Mouse (Mus musculus) mouse embryonic stem cell (cell line): ENCODE data around the gene Pex10.

Experiments used
- in situ Hi-C, 2 experiments: fragments of 300-500 bp; cut with MboI; formaldehyde crosslinking; loops; 1 replicate in 1 of 2; 3 replicates in 1 of 2; pipeline ENCODE4 v1.14.3; 2019 to 2020; ENCODE audit warnings: low sequenced_read_pairs in 2 of 2, low pct_unique_long_range_greater_than_20kb in 1 of 2, mixed read lengths in 1 of 2; ENCODE audit not compliant: unreplicated experiment in 1 of 2

Pex10 gene

GRCm38 (mm10) chr4:155066834-155067522 is at the start of gene Pex10:
TSS of gene Pex10 (plus strand) at chr4:155067016.
- in situ Hi-C loops, result loop anchor here (5.0 to 10.0 kb wide), 3 partner anchors 122 to 182 kb away; no protein-coding TSS in a partner anchor

- in situ Hi-C loops, result no loop called here
Observed at GRCm38 (mm10) chr4:155017253-155017878, 49.5 kb upstream of the Pex10 start.

- in situ Hi-C loops, result no loop called here
Observed at GRCm38 (mm10) chr4:155018066-155018465, 48.8 kb upstream of the Pex10 start.

GRCm38 (mm10) chr4:155018601-155019335 is 48.0 kb upstream of the Pex10 start:
- in situ Hi-C loops, result no loop called here

DNA sequence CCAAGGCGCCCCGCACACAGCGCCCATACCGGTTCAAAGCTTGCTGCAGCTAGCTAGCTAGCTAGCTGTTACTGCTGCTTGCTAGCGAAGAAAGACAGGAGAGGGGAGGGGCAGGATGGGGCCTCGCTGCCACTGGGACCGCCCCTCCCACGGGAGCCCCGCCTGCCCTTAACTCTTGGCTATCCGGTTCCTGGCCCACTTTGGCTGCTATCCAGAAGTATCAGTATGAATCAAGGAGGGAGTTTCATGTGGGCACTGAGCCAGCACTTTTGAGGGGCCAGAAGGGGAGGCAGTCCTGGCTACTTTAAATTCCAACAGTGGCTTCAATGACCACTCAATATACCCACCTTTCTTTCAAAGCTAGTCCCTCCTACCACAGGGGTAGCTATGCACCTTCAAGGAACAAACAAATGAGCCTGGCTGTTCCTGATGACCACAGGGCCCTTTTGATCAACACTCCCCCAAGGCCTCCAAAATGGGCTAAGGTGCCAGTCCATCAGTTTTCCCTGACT is 47.4 kb upstream of the Pex10 start:
- in situ Hi-C loops, result no loop called here

DNA sequence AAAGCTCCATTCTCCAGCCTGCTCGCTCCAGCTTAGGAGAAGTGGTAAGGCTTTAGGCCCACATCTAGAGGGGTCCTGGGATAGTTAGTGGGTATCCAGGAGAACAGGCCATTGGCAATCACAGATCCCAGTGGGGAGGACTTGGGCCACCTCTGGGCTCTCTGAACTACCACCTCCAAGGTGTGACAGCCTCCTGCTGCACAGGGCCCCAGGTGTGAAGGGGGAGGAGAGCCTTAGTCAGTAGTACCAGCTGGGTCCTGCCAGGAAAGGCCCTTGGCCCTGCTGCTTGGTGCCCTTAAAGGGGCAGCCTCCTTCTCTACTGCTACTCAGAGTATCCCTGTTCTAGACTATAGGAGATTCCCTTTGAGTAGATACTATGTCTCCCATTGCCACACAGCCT is 46.7 kb upstream of the Pex10 start:
- in situ Hi-C loops, result no loop called here

- in situ Hi-C loops, result no loop called here
Observed at GRCm38 (mm10) chr4:155020813-155021212, 46.0 kb upstream of the Pex10 start.

GRCm38 (mm10) chr4:155022228-155022855 is 44.5 kb upstream of the Pex10 start:
- in situ Hi-C loops, result no loop called here

- in situ Hi-C loops, result loop anchor here in 1 of 2 experiments (25.0 kb wide), 1 partner anchor 387 kb away; the partner anchor contains the start of gene Prdm16
Observed at GRCm38 (mm10) chr4:155024170-155025010, 42.4 kb upstream of the Pex10 start.

GRCm38 (mm10) chr4:155033115-155033514 is 33.7 kb upstream of the Pex10 start:
- in situ Hi-C loops, result loop anchor here in 1 of 2 experiments (25.0 kb wide), 1 partner anchor 396 kb away; the partner anchor contains the start of gene Prdm16

DNA sequence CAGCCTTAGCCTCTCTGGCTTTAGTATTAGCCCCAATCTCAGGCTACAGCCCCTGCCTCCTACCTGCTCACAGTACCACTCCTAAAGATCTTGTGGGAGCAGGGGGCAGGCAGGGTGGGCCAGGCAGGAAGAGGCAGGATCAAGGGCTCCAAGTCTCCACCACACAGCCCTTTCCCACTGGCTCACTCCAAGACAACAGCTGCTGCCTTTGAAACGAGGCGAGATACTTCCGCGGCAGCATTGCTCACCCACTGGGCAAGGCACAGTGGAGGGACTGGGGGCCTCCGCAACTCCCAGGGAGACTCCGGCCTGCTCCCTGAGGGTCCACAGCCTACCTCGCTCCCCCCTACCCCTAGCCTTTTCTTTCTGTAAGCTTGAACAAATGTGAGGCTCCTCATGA is 32.6 kb upstream of the Pex10 start:
- in situ Hi-C loops, result loop anchor here in 1 of 2 experiments (25.0 kb wide), 1 partner anchor 397 kb away; the partner anchor contains the start of gene Prdm16

- in situ Hi-C loops, result loop anchor here in 1 of 2 experiments (25.0 kb wide), 1 partner anchor 397 kb away; the partner anchor contains the start of gene Prdm16
Observed at GRCm38 (mm10) chr4:155034787-155035186, 32.0 kb upstream of the Pex10 start.

GRCm38 (mm10) chr4:155040197-155040596 is 26.6 kb upstream of the Pex10 start:
- in situ Hi-C loops, result loop anchor here (10.0 to 25.0 kb wide), 2 partner anchors 45 to 403 kb away; partner anchors contain the start of gene Prdm16 (in 1 of the 2)

GRCm38 (mm10) chr4:155040696-155041095 is 26.1 kb upstream of the Pex10 start:
- in situ Hi-C loops, result loop anchor here (10.0 to 25.0 kb wide), 2 partner anchors 46 to 403 kb away; partner anchors contain the start of gene Prdm16 (in 1 of the 2)

GRCm38 (mm10) chr4:155042606-155043288 is 24.1 kb upstream of the Pex10 start:
- in situ Hi-C loops, result loop anchor here (10.0 to 25.0 kb wide), 2 partner anchors 48 to 405 kb away; partner anchors contain the start of gene Prdm16 (in 1 of the 2)

- in situ Hi-C loops, result loop anchor here (10.0 to 25.0 kb wide), 2 partner anchors 48 to 406 kb away; partner anchors contain the start of gene Prdm16 (in 1 of the 2)
Observed at GRCm38 (mm10) chr4:155043289-155043625, 23.6 kb upstream of the Pex10 start.

DNA sequence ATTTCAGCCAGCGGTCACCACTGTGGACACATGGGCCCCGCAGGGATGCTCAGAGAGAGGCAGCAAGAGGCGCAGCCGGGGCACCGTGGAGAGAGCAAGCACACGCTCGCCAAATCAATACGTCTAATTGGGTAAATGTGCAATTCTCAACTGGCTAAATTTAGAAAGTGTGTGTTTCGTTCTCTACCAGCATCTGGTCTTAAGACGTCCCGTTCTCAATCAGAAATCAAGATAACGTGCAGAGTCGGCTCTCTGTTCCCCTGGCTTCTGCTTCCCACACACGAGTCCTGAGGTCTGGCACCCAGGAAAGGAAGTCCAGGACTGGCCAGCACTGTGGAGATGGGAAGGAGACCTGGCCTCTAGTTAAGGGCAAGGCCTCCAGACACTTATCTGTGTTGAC is 20.2 kb upstream of the Pex10 start:
- in situ Hi-C loops, result loop anchor here (10.0 to 25.0 kb wide), 2 partner anchors 52 to 409 kb away; partner anchors contain the start of gene Prdm16 (in 1 of the 2)
